Mouse (Mus musculus) liver, embryonic 15.5 days (tissue): Measurements from ENCODE around the gene Mcub. TPM values are rescaled to one million over a fixed set of nuclear protein-coding genes. Genes with fewer than 3 reads are reported as not detected.

ENCODE experiments used
- ATAC-seq: fragments of 200-750 bp; cut with Nextera tagmentation; 2 replicates; pipeline ENCODE4 v1.8.0; 2017; ENCODE audit warnings: moderate number of reproducible peaks, mild to moderate bottlenecking, moderate library complexity; ENCODE audit not compliant: insufficient read depth
- H3K27ac ChIP-seq: fragments of 300-500 bp; sonication (generic); replicated peaks from 2 replicates; pipeline ENCODE4 v1.5.1; 2015; ENCODE audit warnings: mild to moderate bottlenecking, inconsistent platforms
- H3K27me3 ChIP-seq: fragments of 300-500 bp; sonication (generic); 2 replicates; pipeline ENCODE4 v1.6.1; 2015; ENCODE audit warnings: mild to moderate bottlenecking, inconsistent platforms
- H3K36me3 ChIP-seq: fragments of 300-500 bp; sonication (generic); replicated peaks from 2 replicates; pipeline ENCODE4 v1.6.1; 2015; ENCODE audit warnings: moderate library complexity, mild to moderate bottlenecking, inconsistent platforms
- H3K4me1 ChIP-seq: fragments of 300-500 bp; sonication (generic); replicated peaks from 2 replicates; pipeline ENCODE4 v1.6.1; 2015; ENCODE audit warnings: inconsistent platforms
- H3K4me2 ChIP-seq: fragments of 300-500 bp; sonication (generic); 2 replicates; pipeline ENCODE4 v1.6.1; 2015; ENCODE audit warnings: moderate library complexity, mild to moderate bottlenecking, inconsistent platforms
- H3K4me3 ChIP-seq: fragments of 300-500 bp; sonication (generic); replicated peaks from 2 replicates; pipeline ENCODE4 v1.5.1; 2015; ENCODE audit warnings: mild to moderate bottlenecking, inconsistent platforms
- H3K9ac ChIP-seq: fragments of 300-500 bp; sonication (generic); 2 replicates; pipeline ENCODE4 v1.6.1; 2015; ENCODE audit warnings: moderate library complexity, mild to moderate bottlenecking, inconsistent platforms
- H3K9me3 ChIP-seq: fragments of 300-500 bp; sonication (generic); replicated peaks from 2 replicates; pipeline ENCODE4 v1.6.1; 2016; ENCODE audit warnings: inconsistent platforms
- WGBS: fragments of 180-500 bp; shearing (Covaris S2); methylation state at CpG from one replicate; pipeline ENCODE4 v1.1.7; 2015; ENCODE audit warnings: mixed read lengths; ENCODE audit not compliant: insufficient replicate concordance; 5-methylcytosine and 5-hydroxymethylcytosine counted together
- polyA plus RNA-seq: library from polyadenylated mRNA; unstranded; fragments of >200 nt; fragmentation: Nextera tagmentation; extraction: Ambion mirVana; gene quantifications from 2 replicates; pipeline ENCODE4 v1.2.1, GENCODE M21; 2015

Gene Mcub
- polyA plus RNA-seq, 1 experiment from 2014 or later, result 16.0 TPM

- H3K4me2 ChIP-seq, result no peak overlapping the region
- WGBS, result 62% methylated on average over 6 of the region's 6 CpGs
- ATAC-seq, result no peak
- peaks cover 43% of the 10 kb centered on the region for H3K4me1 ChIP-seq
- no peaks in the 10 kb centered on the region for H3K27me3 ChIP-seq
- peaks cover 50% of the 10 kb centered on the region for H3K36me3 ChIP-seq
- H3K27ac ChIP-seq, result no peak overlapping the region; the same call in 1 of the 2 replicates
- H3K4me3 ChIP-seq, result no peak overlapping the region
- no peak overlapping the region for H3K9ac ChIP-seq
- no peaks in the 10 kb centered on the region for H3K9me3 ChIP-seq
Observed at GRCm38 (mm10) chr3:129896591-129896990, 73.4 kb downstream of the Mcub start.

- Histone ChIP-seq H3K27me3 (no peaks in the 10 kb centered on the region), H3K9ac (no peak overlapping the region), H3K4me3 (no peak overlapping the region), H3K27ac (no peak overlapping the region), H3K4me1 (peaks cover 21% of the 10 kb centered on the region), H3K36me3 (peaks cover 63% of the 10 kb centered on the region), H3K4me2 (no peak overlapping the region), H3K9me3 (no peaks in the 10 kb centered on the region)
- WGBS, result 86% methylated on average over 3 of the region's 3 CpGs
- no peak for ATAC-seq
Observed at GRCm38 (mm10) chr3:129893143-129893542, 76.9 kb downstream of the Mcub start.

- no peak for ATAC-seq
- Histone ChIP-seq H3K27ac (no peak overlapping the region), H3K27me3 (no peaks in the 10 kb centered on the region), H3K4me2 (no peak overlapping the region), H3K9me3 (no peaks in the 10 kb centered on the region), H3K4me1 (peaks cover 27% of the 10 kb centered on the region), H3K4me3 (no peak overlapping the region), H3K36me3 (peaks cover 62% of the 10 kb centered on the region), H3K9ac (no peak overlapping the region)
- WGBS, result 60% methylated on average over 5 of the region's 5 CpGs
Observed at GRCm38 (mm10) chr3:129892003-129892402, 78.0 kb downstream of the Mcub start.

- Histone ChIP-seq H3K9ac (no peak overlapping the region), H3K9me3 (no peaks in the 10 kb centered on the region), H3K4me1 (peaks cover 55% of the 10 kb centered on the region), H3K27ac (no peak overlapping the region), H3K36me3 (peaks cover 32% of the 10 kb centered on the region), H3K4me3 (no peak overlapping the region), H3K4me2 (no peak overlapping the region), H3K27me3 (no peaks in the 10 kb centered on the region)
- ATAC-seq, result no peak
- WGBS, result 74% methylated on average over 13 of the region's 13 CpGs
Observed at GRCm38 (mm10) chr3:129887779-129888517, 82.1 kb downstream of the Mcub start.

GRCm38 (mm10) chr3:129886430-129886829 lies 83.6 kb downstream of the Mcub start:
- peak overlapping the region; percentile 48 for H3K4me2 ChIP-seq
- peaks cover 67% of the 10 kb centered on the region for H3K4me1 ChIP-seq
- 74% methylated on average over 5 of the region's 5 CpGs for WGBS
- 0 out of 2 replicates have a peak, but pooled peaks have one; percentile 23 for ATAC-seq
- H3K4me3 ChIP-seq, result no peak overlapping the region
- no peak overlapping the region; the same call in 1 of the 2 replicates for H3K9ac ChIP-seq
- no peaks in the 10 kb centered on the region for H3K27me3 ChIP-seq
- H3K36me3 ChIP-seq, result peaks cover 20% of the 10 kb centered on the region
- H3K27ac ChIP-seq, result peak overlapping the region; percentile 64
- H3K9me3 ChIP-seq, result no peaks in the 10 kb centered on the region

- H3K27ac ChIP-seq, result peak overlapping the region; percentile 55
- WGBS, result 24% methylated on average over 9 of the region's 9 CpGs
Observed at GRCm38 (mm10) chr3:129885577-129885976, 84.4 kb downstream of the Mcub start.

GRCm38 (mm10) chr3:129880925-129881593 lies 88.9 kb downstream of the Mcub start:
- Histone ChIP-seq H3K9me3 (no peaks in the 10 kb centered on the region), H3K4me2 (peak overlapping the region; percentile 96), H3K27ac (peak overlapping the region; percentile 81), H3K4me3 (peak overlapping the region; percentile 46), H3K9ac (peak overlapping the region; percentile 43), H3K27me3 (no peaks in the 10 kb centered on the region), H3K4me1 (peaks cover 81% of the 10 kb centered on the region), H3K36me3 (no peaks in the 10 kb centered on the region)
- WGBS, result 10% methylated on average over 8 of the region's 8 CpGs
- ATAC-seq, result peak; percentile 59

More at GRCm38 (mm10) chr3:129885577-129885976, 84.4 kb downstream of the Mcub start:
- peak overlapping the region; percentile 14; the same call in 1 of the 2 replicates for H3K9ac ChIP-seq
- no peak overlapping the region for H3K4me3 ChIP-seq
- H3K27me3 ChIP-seq, result no peaks in the 10 kb centered on the region
- peak; percentile 43; the same call in 1 of the 2 replicates for ATAC-seq
- H3K4me2 ChIP-seq, result peak overlapping the region; percentile 48
- H3K4me1 ChIP-seq, result peaks cover 75% of the 10 kb centered on the region
- H3K9me3 ChIP-seq, result no peaks in the 10 kb centered on the region
- peaks cover 12% of the 10 kb centered on the region for H3K36me3 ChIP-seq

GRCm38 (mm10) chr3:129879913-129880312 lies 90.1 kb downstream of the Mcub start:
- peak overlapping the region; percentile 96 for H3K4me2 ChIP-seq
- peaks cover 70% of the 10 kb centered on the region for H3K4me1 ChIP-seq
- H3K4me3 ChIP-seq, result peak overlapping the region; percentile 80
- no peaks in the 10 kb centered on the region for H3K9me3 ChIP-seq
- H3K27ac ChIP-seq, result peak overlapping the region; percentile 83
- peak overlapping the region; percentile 79 for H3K9ac ChIP-seq
- no peak for ATAC-seq
- WGBS, result 60% methylated on average over 2 of the region's 2 CpGs
- no peaks in the 10 kb centered on the region for H3K36me3 ChIP-seq
- H3K27me3 ChIP-seq, result no peaks in the 10 kb centered on the region

- Histone ChIP-seq H3K4me3 (peak overlapping the region; percentile 80), H3K36me3 (no peaks in the 10 kb centered on the region), H3K4me2 (peak overlapping the region; percentile 96), H3K27me3 (no peaks in the 10 kb centered on the region), H3K4me1 (peaks cover 63% of the 10 kb centered on the region), H3K9ac (peak overlapping the region; percentile 79), H3K9me3 (no peaks in the 10 kb centered on the region), H3K27ac (peak overlapping the region; percentile 83)
- peak; percentile 64 for ATAC-seq
- WGBS, result under 1% methylated on average over 24 of the region's 25 CpGs
Observed at GRCm38 (mm10) chr3:129879131-129879757, 90.8 kb downstream of the Mcub start.

GRCm38 (mm10) chr3:129878405-129879021 lies 91.5 kb downstream of the Mcub start, which contains the start of gene Pla2g12a:
Gene Pla2g12a, plus strand, starts transcription at chr3:129878606.
- Histone ChIP-seq H3K36me3 (no peaks in the 10 kb centered on the region), H3K9me3 (no peaks in the 10 kb centered on the region), H3K4me2 (peak within 1 kb of the TSS; percentile 96), H3K27me3 (no peaks in the 10 kb centered on the region), H3K4me1 (peaks cover 59% of the 10 kb centered on the region), H3K27ac (peak within 1 kb of the TSS; percentile 83), H3K4me3 (peak within 1 kb of the TSS; percentile 80), H3K9ac (peak within 1 kb of the TSS; percentile 79)
- under 1% methylated on average over 62 of the region's 66 CpGs for WGBS
- peak; percentile 77 for ATAC-seq
